Mouse (Mus musculus) embryonic facial prominence, embryonic 12.5 days (tissue): ENCODE results near the gene Tle3. TPM values are rescaled to one million over a fixed set of nuclear protein-coding genes. Genes with fewer than 3 reads are reported as not detected.
A peak's percentile ranks its signal among the peaks of the same experiment; 100 is the strongest.

Source experiments
- ATAC-seq: fragments of 200-750 bp; cut with Nextera tagmentation; 2 replicates; pipeline ENCODE4 v1.8.0; 2017; ENCODE audit not compliant: insufficient number of reproducible peaks, insufficient read depth, low FRiP score, low TSS enrichment
- H3K27ac ChIP-seq: fragments of 300-500 bp; sonication (generic); 2 replicates; pipeline ENCODE4 v1.5.1; 2016; ENCODE audit warnings: mild to moderate bottlenecking
- H3K27me3 ChIP-seq: fragments of 300-500 bp; sonication (generic); 2 replicates; pipeline ENCODE4 v1.6.1; 2016; ENCODE audit warnings: mild to moderate bottlenecking, moderate library complexity
- H3K36me3 ChIP-seq: fragments of 300-500 bp; sonication (generic); 2 replicates; pipeline ENCODE4 v1.6.1; 2016; ENCODE audit warnings: mild to moderate bottlenecking
- H3K4me1 ChIP-seq: fragments of 300-500 bp; sonication (generic); 2 replicates; pipeline ENCODE4 v1.6.1; 2016
- H3K4me2 ChIP-seq: fragments of 300-500 bp; sonication (generic); replicated peaks from 2 replicates; pipeline ENCODE4 v1.6.1; 2016; ENCODE audit warnings: mild to moderate bottlenecking, moderate library complexity
- H3K4me3 ChIP-seq: fragments of 300-500 bp; sonication (generic); 2 replicates; pipeline ENCODE4 v1.5.1; 2016; ENCODE audit warnings: mild to moderate bottlenecking
- H3K9ac ChIP-seq: fragments of 300-500 bp; sonication (generic); 2 replicates; pipeline ENCODE4 v1.6.1; 2016; ENCODE audit warnings: mild to moderate bottlenecking, moderate library complexity
- H3K9me3 ChIP-seq: fragments of 300-500 bp; sonication (generic); 2 replicates; pipeline ENCODE4 v1.6.1; 2016; ENCODE audit warnings: mild to moderate bottlenecking, moderate library complexity
- WGBS: fragments of 180-500 bp; shearing (Covaris S2); methylation state at CpG from one replicate; pipeline ENCODE4 v1.1.7; 2016; 5-methylcytosine and 5-hydroxymethylcytosine counted together
- polyA plus RNA-seq: library from polyadenylated mRNA; unstranded; fragments of >200 nt; fragmentation: Nextera tagmentation; extraction: Ambion mirVana; gene quantifications from 2 replicates; pipeline ENCODE4 v1.2.1, GENCODE M21; 2016

Gene Tle3
- polyA plus RNA-seq = 51.8 and 58.3 TPM in 2 replicates

- Histone ChIP-seq H3K27me3 (no peaks in the 10 kb centered on the region), H3K4me3 (peak within 1 kb of the TSS; percentile 96), H3K4me2 (peak within 1 kb of the TSS; percentile 92), H3K36me3 (peaks cover 9% of the 10 kb centered on the region; the same call in 1 of the 2 replicates), H3K4me1 (peaks cover 48% of the 10 kb centered on the region), H3K27ac (peak within 1 kb of the TSS; percentile 94), H3K9ac (peak within 1 kb of the TSS; percentile 99), H3K9me3 (no peaks in the 10 kb centered on the region)
- ATAC-seq = peak; percentile 52; the same call in 1 of the 2 replicates
- WGBS = under 1% methylated on average over 35 of the region's 35 CpGs
These were observed at the start of gene Tle3 for GRCm38 (mm10) chr9:61371755-61372509. Gene Tle3 (plus strand): TSS chr9:61372366.

GRCm38 (mm10) chr9:61323221-61323620, 48.9 kb upstream of the Tle3 start:
- H3K9me3 ChIP-seq = no peaks in the 10 kb centered on the region
- 81% methylated on average over 5 of the region's 5 CpGs for WGBS
- H3K4me2 ChIP-seq = no peak overlapping the region
- H3K4me3 ChIP-seq = no peak overlapping the region
- no peak overlapping the region for H3K27ac ChIP-seq
- H3K36me3 ChIP-seq = no peaks in the 10 kb centered on the region
- H3K4me1 ChIP-seq = peaks cover 27% of the 10 kb centered on the region
- ATAC-seq = no peak
- H3K27me3 ChIP-seq = 0 out of 2 replicates have a peak, but pooled peaks cover 9% of the 10 kb centered on the region
- H3K9ac ChIP-seq = no peak overlapping the region

- no peaks in the 10 kb centered on the region for H3K36me3 ChIP-seq
- ATAC-seq = no peak
- 55% methylated on average over 3 of the region's 3 CpGs for WGBS
- peaks cover 27% of the 10 kb centered on the region for H3K4me1 ChIP-seq
- 0 out of 2 replicates have a peak, but pooled peaks cover 9% of the 10 kb centered on the region for H3K27me3 ChIP-seq
- no peak overlapping the region for H3K4me2 ChIP-seq
- H3K4me3 ChIP-seq = no peak overlapping the region
- H3K9me3 ChIP-seq = no peaks in the 10 kb centered on the region
- H3K9ac ChIP-seq = no peak overlapping the region
- no peak overlapping the region for H3K27ac ChIP-seq
These were observed 48.3 kb upstream of the Tle3 start for GRCm38 (mm10) chr9:61323879-61324278.

GRCm38 (mm10) chr9:61324354-61324753, 47.8 kb upstream of the Tle3 start:
- Histone ChIP-seq H3K27ac (no peak overlapping the region), H3K4me1 (peaks cover 27% of the 10 kb centered on the region), H3K4me2 (no peak overlapping the region), H3K36me3 (no peaks in the 10 kb centered on the region), H3K9me3 (no peaks in the 10 kb centered on the region), H3K4me3 (no peak overlapping the region), H3K27me3 (0 out of 2 replicates have a peak, but pooled peaks cover 9% of the 10 kb centered on the region), H3K9ac (no peak overlapping the region)
- no peak for ATAC-seq
- 8% methylated on average over 12 of the region's 12 CpGs for WGBS

GRCm38 (mm10) chr9:61325012-61325411, 47.2 kb upstream of the Tle3 start:
- H3K4me2 ChIP-seq = no peak overlapping the region
- H3K27me3 ChIP-seq = 0 out of 2 replicates have a peak, but pooled peaks cover 9% of the 10 kb centered on the region
- 24% methylated on average over 2 of the region's 2 CpGs for WGBS
- H3K27ac ChIP-seq = no peak overlapping the region
- H3K4me3 ChIP-seq = no peak overlapping the region
- ATAC-seq = no peak
- no peak overlapping the region for H3K9ac ChIP-seq
- H3K36me3 ChIP-seq = no peaks in the 10 kb centered on the region
- no peaks in the 10 kb centered on the region for H3K9me3 ChIP-seq
- H3K4me1 ChIP-seq = peaks cover 27% of the 10 kb centered on the region

GRCm38 (mm10) chr9:61325931-61326351, 46.2 kb upstream of the Tle3 start:
- 0 out of 2 replicates have a peak, but pooled peaks cover 9% of the 10 kb centered on the region for H3K27me3 ChIP-seq
- no peak overlapping the region for H3K27ac ChIP-seq

GRCm38 (mm10) chr9:61326922-61327321, 45.2 kb upstream of the Tle3 start:
- no peak for ATAC-seq
- no peak overlapping the region for H3K27ac ChIP-seq

More at GRCm38 (mm10) chr9:61325931-61326351, 46.2 kb upstream of the Tle3 start:
- H3K9ac ChIP-seq = no peak overlapping the region
- no peaks in the 10 kb centered on the region for H3K36me3 ChIP-seq
- no peak for ATAC-seq
- peaks cover 27% of the 10 kb centered on the region for H3K4me1 ChIP-seq
- H3K4me2 ChIP-seq = no peak overlapping the region
- H3K4me3 ChIP-seq = no peak overlapping the region
- no peaks in the 10 kb centered on the region for H3K9me3 ChIP-seq
- 16% methylated on average over 7 of the region's 7 CpGs for WGBS

GRCm38 (mm10) chr9:61328173-61328572, 44.0 kb upstream of the Tle3 start:
- Histone ChIP-seq H3K9me3 (no peaks in the 10 kb centered on the region), H3K27ac (no peak overlapping the region), H3K4me1 (peaks cover 35% of the 10 kb centered on the region), H3K4me3 (no peak overlapping the region), H3K27me3 (no peaks in the 10 kb centered on the region), H3K4me2 (no peak overlapping the region), H3K9ac (no peak overlapping the region), H3K36me3 (no peaks in the 10 kb centered on the region)
- no peak for ATAC-seq
- WGBS = 76% methylated on average over 5 of the region's 5 CpGs

More at GRCm38 (mm10) chr9:61326922-61327321, 45.2 kb upstream of the Tle3 start:
- 71% methylated on average over 8 of the region's 8 CpGs for WGBS
- H3K9me3 ChIP-seq = no peaks in the 10 kb centered on the region
- peaks cover 27% of the 10 kb centered on the region for H3K4me1 ChIP-seq
- H3K36me3 ChIP-seq = no peaks in the 10 kb centered on the region
- no peak overlapping the region for H3K4me3 ChIP-seq
- H3K9ac ChIP-seq = no peak overlapping the region
- 0 out of 2 replicates have a peak, but pooled peaks cover 3% of the 10 kb centered on the region for H3K27me3 ChIP-seq
- H3K4me2 ChIP-seq = no peak overlapping the region

GRCm38 (mm10) chr9:61330747-61331146, 41.4 kb upstream of the Tle3 start:
- 87% methylated on average over 9 of the region's 9 CpGs for WGBS
- Histone ChIP-seq H3K9me3 (no peaks in the 10 kb centered on the region), H3K27me3 (no peaks in the 10 kb centered on the region; the same call in 1 of the 2 replicates), H3K27ac (no peak overlapping the region), H3K9ac (no peak overlapping the region), H3K36me3 (no peaks in the 10 kb centered on the region), H3K4me1 (peaks cover 15% of the 10 kb centered on the region), H3K4me2 (no peak overlapping the region), H3K4me3 (no peak overlapping the region)
- ATAC-seq = no peak

GRCm38 (mm10) chr9:61332226-61332936, 39.8 kb upstream of the Tle3 start:
- Histone ChIP-seq H3K27me3 (peaks cover 3% of the 10 kb centered on the region; the same call in 1 of the 2 replicates), H3K27ac (no peak overlapping the region), H3K4me1 (peaks cover 14% of the 10 kb centered on the region; the same call in 1 of the 2 replicates), H3K4me3 (no peak overlapping the region), H3K9me3 (no peaks in the 10 kb centered on the region), H3K36me3 (no peaks in the 10 kb centered on the region), H3K4me2 (no peak overlapping the region), H3K9ac (no peak overlapping the region)
- no peak for ATAC-seq
- WGBS = 87% methylated on average over 7 of the region's 7 CpGs

- Histone ChIP-seq H3K9ac (no peak overlapping the region), H3K4me2 (no peak overlapping the region), H3K27me3 (peaks cover 8% of the 10 kb centered on the region; the same call in 1 of the 2 replicates), H3K4me3 (no peak overlapping the region), H3K9me3 (no peaks in the 10 kb centered on the region), H3K4me1 (peaks cover 19% of the 10 kb centered on the region; the same call in 1 of the 2 replicates), H3K27ac (no peak overlapping the region), H3K36me3 (no peaks in the 10 kb centered on the region)
- ATAC-seq = no peak
These were observed 36.0 kb upstream of the Tle3 start for GRCm38 (mm10) chr9:61336179-61336578.
